Mouse (Mus musculus): ENCODE results near the gene Tcf25.
"Not testable (repeated sequence)": the region's sequence is repeated elsewhere in the genome, so short reads cannot be mapped to it uniquely, and the experiment has no call there.

The Tcf25 gene

DNA sequence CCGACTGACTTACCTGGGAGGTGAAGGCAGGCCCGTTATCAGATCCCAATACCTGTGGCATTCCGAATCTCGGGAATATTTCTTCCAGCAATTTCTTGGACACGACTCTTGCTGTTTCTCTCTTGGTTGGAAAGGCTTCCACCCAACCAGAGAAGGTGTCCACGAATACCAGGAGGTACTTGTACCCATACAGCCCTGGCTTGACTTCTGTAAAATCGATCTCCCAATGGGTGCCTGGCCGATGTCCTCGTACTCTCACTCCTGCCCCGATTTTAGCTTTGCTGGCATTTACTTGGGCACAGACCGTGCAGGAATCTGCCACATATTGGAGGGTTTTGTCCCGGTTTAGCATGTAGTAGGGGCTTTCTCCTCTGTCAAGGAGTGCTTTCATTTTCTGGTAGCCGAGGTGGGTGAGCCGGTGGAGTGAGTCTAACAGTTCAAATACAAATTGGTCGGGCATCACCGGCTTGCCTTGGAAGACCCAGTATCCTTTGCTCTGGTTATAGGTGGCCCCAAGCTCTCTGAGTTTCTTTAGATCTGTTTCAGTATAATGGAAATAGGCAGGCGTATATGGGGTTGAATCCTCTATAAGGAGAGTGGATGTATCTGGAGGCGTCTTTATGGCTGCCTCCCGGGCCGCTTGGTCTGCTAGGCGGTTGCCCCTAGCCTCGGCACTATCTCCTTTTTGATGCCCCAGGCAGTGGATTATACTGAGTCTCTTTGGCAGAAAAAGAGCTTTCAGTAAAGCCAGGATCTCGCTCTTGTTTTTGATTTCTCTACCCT is 55.6 kb downstream of the Tcf25 start:
- in situ Hi-C loops (cut with MboI): no loop called here

DNA sequence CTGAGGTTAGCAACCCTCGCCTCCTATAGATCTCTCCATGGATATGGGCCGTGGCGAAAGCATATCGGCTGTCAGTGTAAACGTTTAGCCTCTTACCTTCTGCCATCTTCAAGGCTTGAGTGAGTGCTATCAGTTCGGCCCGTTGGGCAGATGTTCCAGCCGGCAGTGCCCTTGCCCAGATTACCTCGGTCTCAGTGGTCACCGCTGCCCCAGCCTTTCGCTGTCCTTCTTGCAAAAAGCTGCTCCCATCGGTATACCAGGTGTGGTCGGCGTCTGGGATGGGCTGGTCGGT is 56.1 kb downstream of the Tcf25 start:
- in situ Hi-C loops (cut with MboI): not testable (repeated sequence)

DNA sequence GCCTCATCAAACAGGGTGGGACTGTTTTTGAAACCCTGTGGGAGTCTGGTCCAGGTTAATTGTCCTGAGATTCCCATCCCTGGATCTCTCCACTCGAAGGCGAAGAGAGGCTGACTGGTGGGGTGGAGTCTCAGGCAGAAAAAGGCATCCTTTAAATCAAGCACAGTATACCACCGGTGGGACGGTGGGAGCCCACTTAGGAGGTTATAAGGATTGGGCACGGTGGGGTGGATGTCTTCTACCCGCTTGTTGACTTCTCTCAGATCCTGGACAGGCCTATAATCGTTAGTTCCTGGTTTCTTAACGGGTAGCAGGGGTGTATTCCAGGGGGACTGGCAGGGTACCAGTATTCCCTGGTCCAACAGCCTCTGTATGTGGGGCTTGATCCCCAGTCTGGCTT is 57.4 kb downstream of the Tcf25 start:
- in situ Hi-C loops (cut with MboI): not testable (repeated sequence)

DNA sequence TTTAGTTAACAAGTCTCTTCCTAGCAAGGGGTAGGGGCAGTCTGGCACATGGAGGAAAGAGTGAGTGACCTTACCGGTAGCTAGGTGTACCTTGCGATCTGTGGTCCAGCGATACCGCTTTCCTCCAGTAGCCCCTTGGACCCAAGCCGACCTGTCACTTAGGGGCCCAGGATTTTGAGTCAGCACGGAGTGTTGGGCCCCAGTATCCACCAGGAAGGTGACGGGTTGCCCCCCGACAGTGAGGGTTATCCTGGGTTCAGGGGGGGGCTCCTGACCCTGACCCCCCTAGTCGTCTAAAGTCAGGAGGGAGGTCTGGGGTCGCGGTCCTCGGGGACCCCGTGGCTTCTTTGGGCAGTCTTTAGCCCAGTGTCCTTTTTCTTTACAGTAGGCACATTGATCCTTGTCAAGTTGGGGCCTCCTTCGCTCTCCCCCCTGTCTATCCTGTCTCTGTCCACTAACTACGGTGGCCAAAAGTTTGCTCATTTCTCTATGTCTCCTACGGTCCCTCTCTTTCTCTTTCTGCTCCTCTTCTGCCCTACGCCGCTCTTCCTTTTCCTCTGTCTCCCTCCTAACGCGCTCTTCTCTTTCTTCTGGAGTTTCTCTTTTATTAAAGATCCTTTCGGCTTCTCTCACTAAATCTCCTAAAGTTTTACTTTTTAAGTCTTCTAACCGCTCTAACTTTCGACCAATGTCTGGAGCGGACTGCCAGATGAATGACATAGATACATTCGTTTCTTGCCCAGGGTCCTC is 58.2 kb downstream of the Tcf25 start:
- in situ Hi-C loops (cut with MboI): no loop called here

DNA sequence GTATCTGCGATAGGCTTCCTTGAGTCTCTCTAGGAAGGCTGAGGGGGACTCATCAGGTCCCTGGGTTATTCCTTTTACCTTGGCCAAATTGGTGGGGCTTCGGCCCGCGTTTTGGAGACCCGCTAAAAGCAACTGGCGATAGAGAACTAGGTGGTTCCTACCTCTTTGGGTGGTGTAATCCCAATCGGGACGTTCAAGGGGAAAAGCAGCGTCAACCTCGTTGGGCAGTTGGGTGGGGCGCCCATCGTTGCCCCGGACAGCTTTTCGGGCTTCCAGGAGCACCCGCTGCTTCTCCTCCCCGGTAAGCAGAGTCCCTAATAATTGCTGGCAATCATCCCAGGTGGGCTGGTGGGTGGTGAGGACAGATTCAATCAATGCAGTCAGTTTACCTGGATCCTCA is 58.8 kb downstream of the Tcf25 start:
- in situ Hi-C loops (cut with MboI): no loop called here

DNA sequence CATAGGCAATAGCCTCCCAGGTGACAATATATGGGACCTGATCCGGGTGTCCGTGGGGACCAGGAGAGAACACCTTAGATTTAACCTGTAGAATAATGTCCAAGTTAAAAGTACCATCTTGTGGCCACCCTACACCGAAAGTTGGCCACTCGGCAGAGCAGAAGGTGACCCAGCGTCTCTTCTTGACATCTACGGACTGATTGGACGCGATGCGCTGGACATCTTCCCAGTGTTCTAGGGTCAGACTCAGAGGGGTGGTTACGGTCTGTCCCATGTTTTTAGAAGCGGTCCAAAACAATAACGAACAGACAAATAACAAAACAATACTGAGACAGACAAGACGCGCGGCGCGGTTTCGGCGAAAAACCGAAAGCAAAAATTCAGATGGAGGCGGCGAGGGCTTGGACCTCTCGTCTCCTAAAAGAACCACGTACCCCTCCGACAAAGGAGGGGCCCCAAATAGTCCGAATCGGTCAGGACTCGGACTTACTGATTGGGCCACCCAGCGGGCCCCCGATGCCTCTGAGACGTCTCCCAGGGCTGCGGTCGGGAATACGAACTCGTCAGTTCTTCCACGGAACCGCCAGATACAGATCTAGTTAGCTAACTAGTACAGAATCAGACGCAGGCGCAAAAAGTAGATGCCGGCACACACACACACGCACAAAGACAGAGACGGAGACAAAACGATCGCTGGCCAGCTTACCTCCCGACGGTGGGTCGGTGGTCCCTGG is 59.9 kb downstream of the Tcf25 start:
- in situ Hi-C loops (cut with MboI): not testable (repeated sequence)

DNA sequence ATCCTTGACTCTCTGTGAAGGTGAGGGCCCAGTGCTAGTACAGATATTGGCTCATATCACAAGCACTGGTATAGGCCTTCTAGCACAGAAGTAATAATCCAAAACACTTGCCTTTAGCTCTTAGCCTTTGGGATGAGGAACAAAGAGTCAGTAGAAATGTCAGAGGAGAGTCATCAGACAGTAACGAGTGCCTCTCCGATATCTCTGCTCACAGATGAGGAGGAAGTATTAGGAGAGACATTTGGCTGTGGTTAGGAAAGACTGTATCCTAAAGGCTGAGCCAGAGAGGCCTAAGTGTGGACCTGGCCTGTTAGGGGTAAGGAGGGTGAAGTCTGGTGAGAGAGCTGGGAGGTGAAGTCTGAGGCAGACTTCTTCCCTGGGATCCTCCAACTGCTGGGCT is 68.2 kb downstream of the Tcf25 start:
- in situ Hi-C loops (cut with MboI): no loop called here

DNA sequence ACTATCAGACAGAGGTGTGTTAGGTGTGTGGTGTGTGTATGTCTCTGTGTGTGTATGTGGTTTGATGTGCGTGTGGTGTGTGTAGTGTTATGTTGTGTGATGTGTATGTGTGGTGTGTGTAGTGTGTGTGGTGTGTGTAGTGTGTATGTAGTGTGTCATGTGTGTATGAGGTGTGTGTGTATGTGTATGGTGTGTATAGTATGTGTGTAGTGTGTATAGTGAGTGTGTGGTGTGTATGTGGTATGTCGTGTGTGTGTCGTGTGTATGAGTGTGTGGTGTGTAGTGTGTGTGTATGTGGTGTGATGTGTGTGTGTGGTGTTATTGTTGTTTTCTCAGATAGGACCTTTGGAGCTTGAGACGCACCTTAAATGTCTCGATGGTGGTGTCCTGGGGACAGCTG is 68.8 kb downstream of the Tcf25 start:
- in situ Hi-C loops (cut with MboI): no loop called here

DNA sequence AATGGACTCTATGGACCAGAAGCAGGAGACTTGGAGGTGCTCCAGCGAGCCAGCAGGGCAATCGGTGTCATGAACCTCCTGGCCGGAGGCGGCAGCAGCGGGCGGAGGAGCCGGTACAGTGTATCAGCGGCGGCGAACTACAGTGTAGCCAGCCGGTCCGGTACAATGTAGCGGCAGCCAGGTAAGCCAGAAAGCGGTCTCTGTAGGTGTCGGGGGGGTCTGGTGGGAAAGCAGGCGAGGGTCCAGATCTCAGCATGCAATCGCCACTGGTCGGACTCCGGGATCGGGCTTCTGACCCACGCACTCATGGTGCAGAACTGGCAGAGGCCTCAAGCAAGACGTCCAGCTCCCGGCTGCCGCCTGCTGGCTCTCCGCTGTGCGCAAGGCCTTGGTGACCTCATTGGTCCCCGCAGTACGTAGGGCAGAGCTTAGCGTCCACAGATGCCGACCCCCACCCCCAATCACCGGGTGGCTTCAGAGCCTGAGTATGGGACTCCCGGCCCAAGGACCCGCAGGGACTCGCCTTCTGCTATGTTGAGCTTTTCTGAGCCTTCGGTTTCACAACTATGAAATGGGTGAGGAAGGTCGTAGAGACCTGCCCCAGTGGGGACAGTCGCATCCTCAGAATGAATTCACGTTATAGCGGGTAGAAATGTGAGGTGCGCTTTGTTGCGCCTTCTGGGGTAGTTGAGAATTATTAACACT is 69.5 kb downstream of the Tcf25 start:
- in situ Hi-C loops (cut with MboI): no loop called here

DNA sequence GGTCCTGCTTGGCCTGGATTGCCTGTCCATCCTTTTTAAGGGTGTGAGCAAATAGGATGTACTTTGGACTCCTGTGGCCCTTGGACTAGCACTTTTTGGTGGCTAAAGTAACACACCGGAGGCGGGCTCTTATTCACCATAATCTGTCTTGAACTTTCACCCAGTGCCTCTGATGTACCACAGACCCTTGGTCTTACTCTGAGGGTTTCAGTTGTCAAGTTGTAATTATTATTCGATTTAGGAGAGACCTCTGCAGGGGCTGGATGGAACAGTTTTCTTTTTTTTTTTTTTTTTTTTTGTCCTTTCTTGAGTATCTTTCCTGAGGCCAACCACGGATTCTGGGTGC is 70.0 kb downstream of the Tcf25 start:
- in situ Hi-C loops (cut with MboI): no loop called here

DNA sequence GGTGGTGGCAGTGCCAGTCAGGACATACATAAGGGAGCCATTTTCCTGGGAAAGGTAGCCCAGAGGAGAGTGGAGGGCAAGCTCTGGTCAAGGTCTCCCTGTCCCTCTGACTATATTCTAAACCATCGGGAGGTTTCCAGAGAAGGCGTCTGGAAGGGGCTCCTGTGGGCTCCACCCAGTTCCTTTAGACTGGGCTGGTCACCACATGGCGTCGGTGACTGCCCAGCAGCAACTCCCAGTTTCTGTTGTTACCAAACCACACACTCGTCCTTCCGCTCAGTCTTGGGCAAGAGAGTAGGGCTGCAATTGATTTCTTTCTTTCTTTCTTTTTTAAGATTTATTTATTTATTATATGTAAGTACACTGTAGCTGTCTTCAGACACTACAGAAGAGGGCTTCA is 70.6 kb downstream of the Tcf25 start:
- in situ Hi-C loops (cut with MboI): no loop called here

DNA sequence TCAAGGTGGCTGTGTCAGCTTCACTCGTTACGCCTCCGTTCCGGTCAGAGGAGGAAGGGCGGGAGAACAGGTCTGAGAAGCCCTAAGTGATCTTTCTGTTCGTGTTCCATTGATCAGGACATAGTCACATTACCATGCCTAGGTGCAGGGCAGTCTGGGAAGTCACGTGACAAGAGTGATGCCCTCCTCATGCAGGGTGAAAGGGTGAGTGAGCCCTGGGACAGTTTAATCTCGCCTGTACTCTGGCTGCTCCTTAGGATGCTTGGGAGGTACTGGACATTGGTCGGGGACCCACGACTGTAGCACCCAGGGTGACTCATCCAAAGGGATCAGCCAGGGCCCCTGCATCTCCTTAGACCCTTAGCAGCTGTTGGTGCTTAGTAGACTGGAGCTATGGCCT is 72.4 kb downstream of the Tcf25 start:
- in situ Hi-C loops (cut with MboI): no loop called here

DNA sequence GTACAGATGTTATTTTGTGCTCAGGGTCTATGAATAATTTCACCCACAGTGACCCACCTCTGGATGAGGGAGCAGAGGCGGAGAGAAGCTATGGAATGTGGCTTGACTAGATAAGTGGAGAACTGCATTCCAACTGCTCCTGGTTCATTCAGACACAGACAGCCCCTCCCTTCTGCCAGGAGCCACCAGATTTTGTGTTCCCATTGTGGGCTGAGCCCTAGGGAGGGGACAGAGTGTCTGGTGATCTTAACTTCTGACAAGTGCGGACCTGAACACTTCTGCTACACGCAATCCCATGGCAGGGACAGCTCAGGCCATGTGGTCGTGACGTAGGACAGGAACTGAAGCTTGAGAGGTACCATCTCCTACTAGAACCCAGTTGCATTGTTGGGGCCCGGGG is 73.2 kb downstream of the Tcf25 start:
- in situ Hi-C loops (cut with MboI): no loop called here

DNA sequence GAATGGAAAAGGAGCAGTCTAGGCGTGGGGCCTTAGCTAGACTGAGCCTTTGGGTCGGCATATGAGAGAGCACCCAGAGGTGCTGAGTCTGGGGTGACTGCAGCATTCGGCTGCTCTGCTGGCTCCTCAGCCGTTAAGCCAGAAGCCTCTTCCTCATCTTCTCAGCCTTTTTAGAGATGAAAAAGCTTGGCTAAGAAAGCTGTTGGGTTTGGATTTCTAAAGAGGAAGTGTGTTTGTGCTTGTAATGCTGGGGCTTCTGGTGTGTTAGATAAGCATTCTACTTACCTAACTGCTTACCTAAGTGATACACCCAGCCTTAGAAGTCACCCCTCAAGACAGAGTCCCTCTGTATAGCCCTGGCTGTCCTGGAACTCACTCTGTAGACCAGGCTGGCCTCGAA is 77.2 kb downstream of the Tcf25 start:
- in situ Hi-C loops (cut with MboI): no loop called here

DNA sequence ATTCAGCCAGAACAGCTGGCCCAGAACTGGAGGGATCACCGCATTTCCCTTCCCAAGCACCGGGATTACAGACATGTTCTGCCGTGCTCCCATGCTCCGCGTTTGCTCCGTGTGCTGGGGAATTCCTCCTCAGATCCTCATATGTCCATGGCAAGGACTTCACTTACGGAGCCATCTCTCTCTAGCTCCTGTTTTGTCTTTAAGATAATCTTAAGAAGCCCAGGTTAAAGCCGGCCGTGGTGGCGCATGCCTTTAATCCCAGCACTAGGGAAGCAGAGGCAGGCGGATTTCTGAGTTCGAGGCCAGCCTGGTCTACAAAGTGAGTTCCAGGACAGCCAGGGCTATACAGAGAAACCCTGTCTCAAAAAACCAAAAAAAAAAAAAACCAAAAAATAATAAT is 78.2 kb downstream of the Tcf25 start:
- in situ Hi-C loops (cut with MboI): not testable (repeated sequence)

DNA sequence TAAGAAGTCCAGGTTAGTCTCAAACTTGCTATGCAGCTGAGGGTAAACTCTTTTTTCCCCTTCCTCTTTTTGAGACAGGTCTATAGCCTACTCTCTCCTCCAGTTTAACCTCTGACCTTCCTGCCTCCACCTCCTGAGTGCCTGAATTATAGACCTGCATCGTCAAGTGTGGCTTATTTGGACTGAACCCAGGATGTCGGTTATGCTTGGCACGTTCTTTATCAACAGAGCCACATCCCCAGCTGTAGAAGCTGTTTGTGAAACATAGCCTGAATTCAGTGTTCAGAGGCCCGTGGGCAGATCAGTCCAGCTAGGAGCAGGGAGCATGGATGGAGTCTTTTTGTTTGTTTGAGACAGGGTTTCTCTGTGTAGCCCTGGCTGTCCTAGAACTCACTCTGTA is 78.6 kb downstream of the Tcf25 start:
- in situ Hi-C loops (cut with MboI): no loop called here

DNA sequence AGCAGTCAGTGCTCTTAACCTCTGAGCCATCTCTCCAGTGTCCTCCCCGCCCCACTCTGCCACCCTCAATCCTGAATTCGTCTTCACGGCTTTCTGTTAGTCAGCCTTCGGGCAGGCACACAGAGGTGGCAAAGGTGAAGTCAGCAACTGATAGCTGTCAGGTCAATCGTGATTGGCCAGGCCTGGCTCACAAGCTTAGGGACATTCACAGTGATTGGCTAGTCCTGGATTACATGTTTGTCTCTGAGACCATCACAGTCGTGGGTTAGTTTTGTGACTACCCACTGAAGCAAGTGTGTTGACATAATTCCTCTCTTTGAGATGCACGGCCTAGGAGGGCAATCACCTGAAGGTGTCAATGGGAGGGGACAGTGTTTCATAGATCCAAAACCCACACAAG is 79.7 kb downstream of the Tcf25 start:
- in situ Hi-C loops (cut with MboI): no loop called here
